Mouse (Mus musculus): ENCODE measurements at regions not wholly inside any gene's neighbourhood (a gene's known extent, or its start where the extent isn't known, plus 50 kb on each side); places are given as distances from the start of the nearest gene placed in this dataset.

DNA sequence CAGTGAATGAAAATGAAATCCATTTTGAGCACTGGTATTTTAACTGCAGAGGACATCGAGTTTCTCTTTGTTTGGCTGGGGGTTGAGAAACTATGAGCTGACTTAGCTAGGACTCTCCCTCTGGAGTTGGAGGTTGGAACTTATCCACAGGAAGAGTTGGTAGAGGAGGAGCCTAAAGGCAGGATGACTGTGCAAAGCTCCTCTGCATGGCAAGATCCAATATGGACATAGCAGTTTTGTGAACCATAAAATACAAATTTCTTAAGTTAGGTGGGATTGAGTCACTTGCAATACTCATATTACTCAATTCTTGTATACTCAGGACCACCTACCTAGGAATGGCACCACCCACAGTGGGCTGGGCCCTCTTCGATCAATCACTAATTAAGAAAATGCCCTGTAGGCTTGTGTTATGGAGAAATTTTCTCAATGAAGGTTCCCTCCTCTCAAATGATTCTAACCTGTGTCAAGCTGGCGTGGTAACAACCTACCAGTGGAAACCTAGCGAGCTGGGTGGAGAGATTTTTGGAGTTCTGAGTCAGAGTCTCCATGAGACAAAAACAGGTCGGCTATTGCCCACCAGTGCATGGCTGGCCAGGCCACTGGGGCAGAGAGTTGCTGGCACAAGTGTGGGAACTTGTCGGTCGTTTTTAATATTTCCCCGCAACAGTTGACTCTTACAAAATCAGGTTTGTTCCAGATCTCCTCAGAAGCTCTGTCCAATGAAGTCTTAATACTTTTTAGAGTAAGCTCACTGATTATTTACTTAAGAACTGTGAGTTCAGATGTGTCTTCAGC lies 70.1 kb downstream of the Dact1 start:
- no peak for TF ChIP-seq CTCF (IDR thresholded peaks at IDR 0.05)
- TF ChIP-seq EP300 (IDR thresholded peaks at IDR 0.05) = no peak

Measured in lung, postnatal 0 days (tissue).